Mouse (Mus musculus) neural tube, embryonic 12.5 days (tissue): Measurements from ENCODE around the gene Cd2ap. TPM values are rescaled to one million over a fixed set of nuclear protein-coding genes. Genes with fewer than 3 reads are reported as not detected.
A peak's percentile ranks its signal among the peaks of the same experiment; 100 is the strongest.

Experiments
- ATAC-seq: fragments of 200-750 bp; cut with Nextera tagmentation; 2 replicates; pipeline ENCODE4 v1.8.0; 2017; ENCODE audit warnings: low read depth, mild to moderate bottlenecking, moderate TSS enrichment, moderate library complexity; ENCODE audit not compliant: low FRiP score
- H3K27ac ChIP-seq: fragments of 300-500 bp; sonication (generic); 2 replicates; pipeline ENCODE4 v1.5.1; 2016
- H3K27me3 ChIP-seq: fragments of 300-500 bp; sonication (generic); replicated peaks from 2 replicates; pipeline ENCODE4 v1.6.1; 2016; ENCODE audit warnings: mild to moderate bottlenecking
- H3K36me3 ChIP-seq: fragments of 300-500 bp; sonication (generic); 2 replicates; pipeline ENCODE4 v1.6.1; 2016; ENCODE audit warnings: mild to moderate bottlenecking
- H3K4me1 ChIP-seq: fragments of 300-500 bp; sonication (generic); 2 replicates; pipeline ENCODE4 v1.6.1; 2016
- H3K4me2 ChIP-seq: fragments of 300-500 bp; sonication (generic); replicated peaks from 2 replicates; pipeline ENCODE4 v1.6.1; 2016; ENCODE audit warnings: mild to moderate bottlenecking
- H3K4me3 ChIP-seq: fragments of 300-500 bp; sonication (generic); 2 replicates; pipeline ENCODE4 v1.5.1; 2016
- H3K9ac ChIP-seq: fragments of 300-500 bp; sonication (generic); 2 replicates; pipeline ENCODE4 v1.6.1; 2016; ENCODE audit warnings: mild to moderate bottlenecking
- H3K9me3 ChIP-seq: fragments of 300-500 bp; sonication (generic); 2 replicates; pipeline ENCODE4 v1.6.1; 2016; ENCODE audit warnings: mild to moderate bottlenecking
- WGBS: fragments of 180-500 bp; shearing (Covaris S2); methylation state at CpG from one replicate; pipeline ENCODE4 v1.1.7; 2016; 5-methylcytosine and 5-hydroxymethylcytosine counted together
- polyA plus RNA-seq: library from polyadenylated mRNA; unstranded; fragments of >200 nt; fragmentation: Nextera tagmentation; extraction: Ambion mirVana; gene quantifications from 2 replicates; pipeline ENCODE4 v1.2.1, GENCODE M21; 2016

The Cd2ap gene
- polyA plus RNA-seq, 1 experiment from 2014 or later, result 16.1 TPM

DNA sequence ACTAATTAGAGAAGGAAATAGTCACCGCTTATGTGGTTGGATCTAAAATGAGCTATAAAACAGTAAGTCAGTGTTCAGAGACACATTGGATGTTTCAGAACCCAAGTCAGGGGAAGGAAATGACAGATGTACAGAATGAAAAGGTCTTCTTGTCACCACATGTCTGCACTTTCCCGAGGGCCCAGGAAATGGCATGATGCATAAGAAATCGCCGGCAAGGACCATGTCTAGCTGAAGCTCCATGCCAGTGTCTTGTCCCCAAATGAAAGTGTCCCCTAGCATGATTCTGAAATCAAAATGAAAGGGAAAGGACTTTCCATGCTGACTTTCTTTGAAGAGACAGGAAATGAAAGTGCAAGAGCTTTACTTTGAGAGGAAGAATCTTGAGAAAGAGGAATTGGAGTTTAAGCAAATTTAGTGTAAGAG lies 10.8 kb upstream of the Cd2ap start:
- no peaks in the 10 kb centered on the region for H3K4me1 ChIP-seq
- H3K4me2 ChIP-seq, result no peak overlapping the region
- no peaks in the 10 kb centered on the region for H3K36me3 ChIP-seq
- H3K9ac ChIP-seq, result no peak overlapping the region
- WGBS, result 91% methylated on average over 4 of the region's 4 CpGs
- no peak for ATAC-seq
- H3K9me3 ChIP-seq, result no peaks in the 10 kb centered on the region
- no peak overlapping the region for H3K27ac ChIP-seq
- H3K27me3 ChIP-seq, result no peaks in the 10 kb centered on the region
- no peak overlapping the region for H3K4me3 ChIP-seq

DNA sequence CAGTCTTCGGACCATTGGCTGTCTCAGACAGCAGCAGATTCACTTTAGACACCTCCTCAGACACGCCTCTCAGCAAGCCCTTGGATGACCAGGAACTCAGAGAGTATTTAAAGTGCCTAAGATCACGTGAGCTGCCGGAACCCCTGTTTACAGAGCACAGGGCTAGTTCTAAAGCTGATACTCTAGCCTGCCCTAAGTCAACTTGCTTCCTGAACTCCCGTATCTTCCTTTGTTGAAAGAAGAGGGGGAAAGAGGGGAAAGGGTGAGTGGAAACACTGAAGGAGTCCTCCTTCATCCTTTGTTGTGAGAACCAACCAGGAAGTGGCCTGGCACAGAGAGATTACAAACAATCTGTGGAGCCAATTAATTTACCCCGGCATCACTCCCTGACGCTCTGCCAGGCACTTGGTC lies 8.6 kb upstream of the Cd2ap start:
- WGBS, result 78% methylated on average over 7 of the region's 7 CpGs
- Histone ChIP-seq H3K27me3 (no peaks in the 10 kb centered on the region), H3K9me3 (no peaks in the 10 kb centered on the region)

DNA sequence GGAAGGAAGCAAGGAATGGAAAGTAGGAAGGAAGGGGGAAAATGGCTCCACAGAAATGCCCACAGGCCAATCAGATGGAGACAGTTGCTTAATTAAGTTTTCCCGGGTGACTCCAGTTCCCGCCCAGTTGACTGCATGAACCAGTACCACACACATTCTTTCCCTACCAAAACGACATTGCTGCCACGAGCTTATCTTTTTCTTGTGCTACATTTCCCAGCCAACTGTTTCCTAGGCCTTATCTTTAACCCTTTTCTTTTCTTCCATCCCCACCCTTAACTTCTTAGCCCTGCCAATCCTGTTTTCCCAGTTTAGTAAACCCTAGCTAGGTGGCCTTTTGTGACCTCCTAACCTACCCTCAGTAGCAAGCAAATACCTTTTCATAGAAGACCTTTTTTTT lies 7.9 kb upstream of the Cd2ap start:
- 78% methylated on average over 4 of the region's 4 CpGs for WGBS

More for the DNA sequence above, 8.6 kb upstream of the Cd2ap start:
- Histone ChIP-seq H3K36me3 (no peaks in the 10 kb centered on the region), H3K4me1 (no peaks in the 10 kb centered on the region), H3K27ac (no peak overlapping the region), H3K9ac (no peak overlapping the region), H3K4me2 (no peak overlapping the region), H3K4me3 (no peak overlapping the region)
- no peak for ATAC-seq

DNA sequence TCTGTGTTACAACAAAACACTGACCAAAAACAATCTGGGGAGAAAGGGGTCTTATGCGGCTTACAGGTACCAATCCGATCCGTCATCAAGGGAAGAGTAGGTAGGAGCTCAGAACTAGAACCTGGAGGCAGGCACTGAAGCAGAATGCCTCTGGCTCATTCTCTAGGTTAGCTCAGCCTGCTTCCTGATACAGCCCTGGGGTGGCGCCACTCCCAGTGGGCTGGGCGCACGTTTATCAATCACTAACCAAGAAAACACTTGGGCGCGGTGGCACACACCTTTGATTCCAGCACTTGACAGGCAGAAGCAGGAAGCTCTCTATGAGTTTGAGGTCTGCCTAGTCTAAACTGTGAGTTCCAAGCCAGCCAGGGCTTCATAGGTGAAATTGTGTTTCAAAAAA lies 7.3 kb upstream of the Cd2ap start:
- H3K36me3 ChIP-seq, result no peaks in the 10 kb centered on the region
- H3K27me3 ChIP-seq, result no peaks in the 10 kb centered on the region
- WGBS, result 89% methylated on average over 8 of the region's 8 CpGs
- no peak overlapping the region for H3K27ac ChIP-seq
- H3K4me3 ChIP-seq, result no peak overlapping the region
- H3K4me1 ChIP-seq, result no peaks in the 10 kb centered on the region
- no peak overlapping the region for H3K4me2 ChIP-seq
- ATAC-seq, result no peak
- no peaks in the 10 kb centered on the region for H3K9me3 ChIP-seq
- no peak overlapping the region for H3K9ac ChIP-seq

More for the DNA sequence above, 7.9 kb upstream of the Cd2ap start:
- Histone ChIP-seq H3K27me3 (no peaks in the 10 kb centered on the region), H3K9ac (no peak overlapping the region), H3K27ac (no peak overlapping the region), H3K4me2 (no peak overlapping the region), H3K9me3 (no peaks in the 10 kb centered on the region), H3K36me3 (no peaks in the 10 kb centered on the region), H3K4me1 (no peaks in the 10 kb centered on the region), H3K4me3 (no peak overlapping the region)
- no peak for ATAC-seq

DNA sequence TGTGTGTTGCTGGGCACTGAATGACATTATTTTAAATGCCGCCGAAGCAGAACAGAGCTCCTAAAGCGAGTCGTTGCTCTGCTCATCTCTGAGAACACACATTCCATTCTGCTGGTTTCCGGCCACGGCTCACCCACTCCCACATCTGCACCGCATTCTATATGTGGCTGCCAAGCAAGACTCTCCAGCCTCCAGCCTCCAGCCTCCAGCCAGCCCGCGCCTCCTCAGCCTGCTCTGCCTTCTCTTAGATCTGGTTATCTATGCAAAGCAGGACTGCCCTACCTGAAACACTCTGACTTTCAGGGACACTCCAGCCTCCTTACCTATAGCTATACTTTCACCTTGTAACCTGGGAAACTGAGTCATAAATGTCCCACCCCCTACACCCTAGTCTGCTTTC lies 6.8 kb upstream of the Cd2ap start:
- Histone ChIP-seq H3K9ac (no peak overlapping the region), H3K9me3 (no peaks in the 10 kb centered on the region), H3K27me3 (no peaks in the 10 kb centered on the region), H3K27ac (no peak overlapping the region), H3K4me1 (no peaks in the 10 kb centered on the region), H3K4me3 (no peak overlapping the region), H3K4me2 (no peak overlapping the region), H3K36me3 (no peaks in the 10 kb centered on the region)
- 68% methylated on average over 9 of the region's 9 CpGs for WGBS
- no peak for ATAC-seq

DNA sequence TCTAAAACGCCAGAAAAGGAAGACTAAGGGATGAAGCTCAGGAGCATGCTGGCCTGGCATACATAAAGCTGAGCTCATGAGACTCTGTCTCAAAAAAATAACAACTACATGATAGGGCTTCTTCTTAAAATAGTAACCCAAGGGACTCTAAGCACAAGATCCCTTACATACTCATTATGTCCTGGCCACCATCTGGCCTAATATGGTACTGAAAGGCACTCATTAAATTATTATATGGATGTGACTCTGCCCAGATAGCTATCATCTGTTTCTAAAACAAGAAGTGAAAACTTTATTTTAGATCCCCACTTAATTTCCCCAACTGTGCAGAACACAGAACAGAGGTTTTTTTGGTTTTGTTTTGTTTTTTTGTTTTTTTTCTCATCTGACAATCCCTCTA lies 6.4 kb upstream of the Cd2ap start:
- H3K36me3 ChIP-seq, result no peaks in the 10 kb centered on the region
- H3K27ac ChIP-seq, result no peak overlapping the region
- no peak for ATAC-seq
- H3K4me3 ChIP-seq, result no peak overlapping the region
- H3K4me2 ChIP-seq, result no peak overlapping the region
- WGBS, result 73% methylated on average over 1 of the region's 1 CpGs
- no peak overlapping the region for H3K9ac ChIP-seq
- H3K27me3 ChIP-seq, result no peaks in the 10 kb centered on the region
- H3K9me3 ChIP-seq, result no peaks in the 10 kb centered on the region
- H3K4me1 ChIP-seq, result no peaks in the 10 kb centered on the region

DNA sequence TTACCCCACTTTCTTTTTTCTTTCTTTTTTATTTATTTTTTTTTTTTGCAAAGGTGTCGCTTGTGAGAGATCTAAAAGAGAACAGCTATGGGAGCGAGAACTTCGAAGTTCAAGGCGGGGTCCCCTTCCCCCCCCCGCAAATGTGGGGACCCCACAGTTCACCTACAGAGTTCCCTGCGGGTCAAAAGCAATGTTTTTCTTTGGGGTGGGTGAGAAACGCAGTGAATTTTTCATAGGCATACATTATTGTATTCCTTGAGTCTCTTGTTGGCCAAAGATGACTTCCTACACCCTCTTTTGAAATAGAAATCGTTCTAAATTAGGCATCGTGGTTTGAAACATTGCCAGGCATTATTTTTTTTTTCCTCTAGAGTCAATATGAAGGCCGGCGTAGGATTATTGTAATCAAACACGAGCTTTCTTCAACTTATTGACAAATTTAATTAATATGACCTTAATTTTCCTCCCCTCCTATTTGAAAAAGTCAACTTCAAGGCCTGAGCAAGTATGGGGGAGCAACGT lies 500 bp upstream of the Cd2ap start:
- H3K36me3 ChIP-seq, result no peaks in the 10 kb centered on the region
- H3K4me3 ChIP-seq, result peak overlapping the region; percentile 80
- ATAC-seq, result no peak; the same call in 1 of the 2 replicates
- 41% methylated on average over 13 of the region's 13 CpGs for WGBS
- H3K4me2 ChIP-seq, result peak overlapping the region; percentile 80
- H3K9me3 ChIP-seq, result no peaks in the 10 kb centered on the region
- peak overlapping the region; percentile 88; the same call in 1 of the 2 replicates for H3K9ac ChIP-seq
- H3K27ac ChIP-seq, result no peak overlapping the region
- H3K27me3 ChIP-seq, result no peaks in the 10 kb centered on the region
- H3K4me1 ChIP-seq, result 0 out of 2 replicates have a peak, but pooled peaks cover 8% of the 10 kb centered on the region

DNA sequence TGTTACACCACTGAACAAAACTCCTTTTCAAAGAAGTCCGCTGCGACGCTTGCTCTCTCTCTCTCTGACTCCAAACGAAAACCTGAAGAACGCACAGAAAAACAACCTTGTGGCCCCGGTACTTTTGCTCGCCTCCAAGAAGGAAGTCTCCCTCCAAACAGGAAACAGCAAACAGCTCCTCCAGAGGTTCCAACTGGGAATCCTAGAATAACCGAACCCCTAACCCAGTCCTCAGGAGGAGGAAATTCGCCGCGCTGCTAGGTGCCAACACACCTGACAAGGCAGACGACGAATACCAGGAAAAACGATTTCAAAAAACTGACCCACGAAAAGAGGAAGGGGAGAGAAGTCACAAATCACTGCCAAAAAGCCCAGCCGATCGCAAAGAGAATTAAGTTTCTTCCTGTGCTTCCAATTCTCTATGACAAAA lies 879 bp downstream of the Cd2ap start:
- Histone ChIP-seq H3K9me3 (no peaks in the 10 kb centered on the region), H3K4me3 (peak overlapping the region; percentile 80), H3K36me3 (no peaks in the 10 kb centered on the region), H3K27me3 (no peaks in the 10 kb centered on the region), H3K9ac (peak overlapping the region; percentile 88), H3K27ac (no peak overlapping the region), H3K4me2 (peak overlapping the region; percentile 80), H3K4me1 (0 out of 2 replicates have a peak, but pooled peaks cover 8% of the 10 kb centered on the region)
- under 1% methylated on average over 17 of the region's 17 CpGs for WGBS
- peak; percentile 48 for ATAC-seq

DNA sequence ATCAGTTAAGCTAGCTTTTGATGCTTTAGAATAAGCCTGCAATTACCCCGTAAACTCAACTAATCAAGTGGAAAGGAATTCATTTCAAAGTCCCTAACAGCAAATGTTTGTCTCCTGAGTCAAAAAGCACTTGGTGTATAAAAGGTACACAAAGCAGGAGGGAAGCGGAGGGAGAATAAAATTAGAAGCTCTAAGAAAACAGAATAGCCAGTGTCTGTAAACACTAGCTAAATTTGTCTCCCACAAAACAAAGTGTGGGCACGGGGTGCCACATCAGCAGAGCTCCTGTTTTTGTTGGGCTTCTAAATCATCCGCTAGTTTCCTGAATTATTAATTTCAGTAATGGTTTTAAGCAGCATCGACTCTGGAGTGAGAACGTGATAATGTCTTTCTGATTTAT lies 1.4 kb downstream of the Cd2ap start:
- 7% methylated on average over 6 of the region's 6 CpGs for WGBS
- H3K9me3 ChIP-seq, result no peaks in the 10 kb centered on the region
- H3K27ac ChIP-seq, result no peak overlapping the region
- no peaks in the 10 kb centered on the region for H3K36me3 ChIP-seq
- ATAC-seq, result no peak
- no peak overlapping the region; the same call in 1 of the 2 replicates for H3K9ac ChIP-seq
- 0 out of 2 replicates have a peak, but pooled peaks cover 8% of the 10 kb centered on the region for H3K4me1 ChIP-seq
- peak overlapping the region; percentile 80 for H3K4me3 ChIP-seq
- no peaks in the 10 kb centered on the region for H3K27me3 ChIP-seq
- H3K4me2 ChIP-seq, result peak overlapping the region; percentile 80

DNA sequence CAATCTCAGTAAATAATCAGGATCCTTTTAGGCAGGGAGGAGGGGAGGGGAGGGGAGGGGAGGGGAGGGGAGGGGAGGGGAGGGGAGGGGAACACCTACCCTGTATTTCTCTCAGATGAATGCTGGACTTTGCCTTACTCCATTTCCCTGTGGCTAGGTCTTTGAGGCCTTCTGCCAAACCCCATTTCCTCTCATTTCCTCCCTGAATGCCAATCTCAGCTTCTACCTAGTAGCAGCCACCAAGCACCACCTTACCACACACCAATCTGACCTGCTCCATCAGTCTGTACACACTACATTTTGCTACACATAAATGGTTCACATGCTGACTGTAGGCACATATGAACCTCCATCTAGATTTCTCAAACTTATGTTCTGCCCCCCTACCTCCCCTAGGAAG lies 6.0 kb downstream of the Cd2ap start:
- ATAC-seq, result no peak
- no peaks in the 10 kb centered on the region for H3K27me3 ChIP-seq

DNA sequence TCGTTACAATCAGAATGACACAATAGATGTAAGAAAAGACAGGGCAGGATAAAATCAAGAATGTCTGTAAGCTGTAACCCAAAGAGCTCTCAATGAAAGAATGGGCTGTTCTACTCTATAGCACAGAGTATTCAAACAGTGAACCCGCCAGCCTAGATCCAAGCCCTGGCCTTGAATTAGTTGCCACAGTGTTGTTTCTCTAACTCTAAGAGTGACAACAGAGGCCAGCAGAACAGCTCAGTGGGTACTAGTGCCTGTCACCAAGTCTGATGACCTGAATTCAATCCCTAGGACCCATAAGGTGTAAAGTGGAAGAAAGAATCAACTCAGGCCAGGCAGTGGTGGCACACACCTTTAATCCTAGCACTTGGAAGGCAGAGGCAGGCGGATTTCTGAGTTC lies 13.3 kb downstream of the Cd2ap start:
- Histone ChIP-seq H3K27me3 (no peaks in the 10 kb centered on the region), H3K9me3 (no peaks in the 10 kb centered on the region), H3K36me3 (no peaks in the 10 kb centered on the region), H3K4me1 (no peaks in the 10 kb centered on the region), H3K27ac (no peak overlapping the region), H3K4me2 (no peak overlapping the region), H3K9ac (no peak overlapping the region), H3K4me3 (no peak overlapping the region)
- ATAC-seq, result no peak
- WGBS, result 88% methylated on average over 3 of the region's 3 CpGs

More for the DNA sequence above, 6.0 kb downstream of the Cd2ap start:
- Histone ChIP-seq H3K9ac (no peak overlapping the region), H3K4me3 (no peak overlapping the region), H3K4me1 (0 out of 2 replicates have a peak, but pooled peaks cover 8% of the 10 kb centered on the region), H3K36me3 (no peaks in the 10 kb centered on the region), H3K4me2 (no peak overlapping the region), H3K9me3 (no peaks in the 10 kb centered on the region), H3K27ac (no peak overlapping the region)

DNA sequence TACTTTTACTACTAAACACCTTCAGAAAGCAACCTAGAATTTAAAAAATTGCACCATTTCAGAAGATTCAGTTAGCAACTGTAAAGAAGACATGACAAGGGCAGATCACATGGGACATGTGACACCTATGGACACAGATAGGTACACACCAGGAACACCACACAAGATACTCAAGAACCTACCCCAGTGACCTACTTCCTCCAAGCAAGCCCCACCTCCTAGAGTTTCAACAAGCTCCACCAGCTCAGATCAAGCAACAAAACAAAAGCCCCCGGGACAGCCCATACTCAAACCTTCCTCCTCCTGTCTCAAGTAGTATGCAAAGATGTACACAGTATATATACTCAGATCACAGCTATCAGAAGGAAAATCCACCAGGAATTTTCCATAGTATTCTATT lies 16.1 kb downstream of the Cd2ap start:
- Histone ChIP-seq H3K27me3 (no peaks in the 10 kb centered on the region), H3K9ac (no peak overlapping the region), H3K4me2 (no peak overlapping the region), H3K36me3 (no peaks in the 10 kb centered on the region), H3K4me3 (no peak overlapping the region), H3K27ac (no peak overlapping the region), H3K9me3 (no peaks in the 10 kb centered on the region), H3K4me1 (no peaks in the 10 kb centered on the region)
- WGBS, result 91% methylated on average over 1 of the region's 1 CpGs
- ATAC-seq, result no peak

DNA sequence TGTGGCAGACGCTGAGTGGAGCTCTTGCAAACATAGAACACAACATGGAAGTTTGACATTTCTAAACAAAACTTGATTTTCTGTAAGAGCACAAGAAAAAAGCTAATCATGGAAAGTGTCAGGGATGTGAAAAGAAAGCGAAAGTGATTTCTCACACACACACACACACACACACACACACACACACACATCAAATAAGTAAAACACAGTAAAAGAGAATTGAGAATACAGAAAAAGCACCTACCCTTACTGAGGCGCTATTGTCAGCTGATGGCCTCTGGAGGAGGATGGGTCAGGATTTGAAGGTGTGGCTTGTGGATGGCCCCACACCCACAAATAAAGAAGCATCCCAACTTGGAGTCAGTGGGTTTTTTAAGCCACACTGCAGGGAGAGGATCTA lies 19.0 kb downstream of the Cd2ap start:
- Histone ChIP-seq H3K9ac (no peak overlapping the region), H3K27ac (no peak overlapping the region), H3K4me3 (no peak overlapping the region), H3K36me3 (no peaks in the 10 kb centered on the region), H3K4me1 (no peaks in the 10 kb centered on the region), H3K27me3 (no peaks in the 10 kb centered on the region), H3K4me2 (no peak overlapping the region), H3K9me3 (no peaks in the 10 kb centered on the region)
- WGBS, result 81% methylated on average over 3 of the region's 3 CpGs
- ATAC-seq, result no peak
